Mouse (Mus musculus): ENCODE data around the gene Macrod1.

DNA sequence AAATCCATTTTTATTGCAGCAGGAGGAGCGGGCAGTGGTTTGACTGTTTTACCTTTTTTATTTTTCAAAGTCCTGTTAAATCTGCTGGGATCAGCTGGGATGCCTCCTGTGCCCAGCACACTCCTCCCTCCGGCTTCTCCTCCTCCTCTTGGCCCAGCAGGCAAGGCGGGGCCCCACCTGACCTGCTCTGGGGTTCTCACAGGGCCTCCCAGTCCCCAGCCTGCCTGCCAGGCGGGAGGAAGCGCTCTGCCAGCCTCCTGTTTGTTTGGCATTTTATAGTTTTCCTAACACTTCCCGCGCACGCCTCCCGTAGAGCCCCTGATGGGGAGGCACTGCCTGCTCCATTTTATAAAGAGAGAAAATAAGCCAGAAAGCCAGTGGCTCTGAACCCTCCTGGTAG, 79.4 kb downstream of the Macrod1 start:
- TF ChIP-seq POLR2A (IDR thresholded peaks at IDR 0.05; ENCODE audit: borderline replicate concordance, extremely low read depth, low read depth, low read length) (no peak), CTCF (IDR thresholded peaks at IDR 0.05; ENCODE audit: insufficient read depth, low read length) (no peak)

Measured in lung, adult 2 months (tissue).